Mouse (Mus musculus): ENCODE measurements around the gene Piezo1. TPM values are rescaled to one million over a fixed set of nuclear protein-coding genes. Genes with fewer than 3 reads are reported as not detected.
"Not testable (repeated sequence)": the region's sequence is repeated elsewhere in the genome, so short reads cannot be mapped to it uniquely, and the experiment has no call there.

The Piezo1 gene
- total and polyA plus RNA-seq, 3 experiments: 24.9 to 95.3 (median 79.4) TPM

DNA sequence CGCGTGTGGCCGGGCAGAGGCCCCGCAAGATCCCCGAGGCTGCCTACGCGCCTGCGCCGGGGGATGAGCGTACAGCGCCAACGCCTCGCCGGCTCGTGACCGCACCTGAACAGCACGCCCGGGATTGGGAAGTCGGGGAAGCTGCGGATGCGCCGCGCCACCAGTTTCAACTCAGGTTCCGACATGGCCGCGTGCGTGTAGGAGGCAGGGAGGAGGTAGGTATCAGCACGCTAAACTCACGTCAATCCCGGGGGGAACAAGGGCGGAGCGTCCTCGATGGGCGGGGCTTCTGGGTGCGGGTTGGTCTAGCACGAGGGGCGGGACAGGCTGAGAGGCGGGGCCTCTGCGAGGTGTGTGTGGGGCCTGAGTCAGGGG, 25.5 kb upstream of the Piezo1 start, which contains the start of gene Aprt:
Gene Aprt, minus strand, starts transcription at position 262 of the 375 bp plus-strand sequence.
- Histone ChIP-seq H3K27me3 (ENCODE audit: insufficient read depth, low read length) (peaks cover 19% of the 10 kb centered on the region), H3K36me3 (replicated peaks) (peaks cover 47% of the 10 kb centered on the region), H3K4me3 (ENCODE audit: low read depth, low read length) (peak within 1 kb of the TSS; percentile 87), H3K4me1 (ENCODE audit: insufficient read depth, low read depth, low read length) (peaks cover 62% of the 10 kb centered on the region), H3K9me3 (replicated peaks) (no peaks in the 10 kb centered on the region)
- TF ChIP-seq GATA2 (IDR thresholded peaks at IDR 0.05; ENCODE audit: borderline replicate concordance, low read depth, low read length): no peak
- no peak for TF ChIP-seq GATA1 (IDR thresholded peaks at IDR 0.05; ENCODE audit: borderline replicate concordance, low read length)
- TF ChIP-seq POLR2AphosphoS5 (IDR thresholded peaks at IDR 0.05; ENCODE audit: insufficient replicate concordance, low read depth, low read length): no peak
- no peak for TF ChIP-seq CTCF (IDR thresholded peaks at IDR 0.05; ENCODE audit: low read depth, low read length)
- TF ChIP-seq TAL1 (conservative IDR thresholded peaks at IDR 0.05; ENCODE audit: low read depth, low read length): no peak
- ATAC-seq (ENCODE audit: extremely low read depth, insufficient number of reproducible peaks, low FRiP score, poor library complexity, severe bottlenecking) (peak; percentile 76), DNase-seq (ENCODE audit: low spot score) (peak; percentile 92)

DNA sequence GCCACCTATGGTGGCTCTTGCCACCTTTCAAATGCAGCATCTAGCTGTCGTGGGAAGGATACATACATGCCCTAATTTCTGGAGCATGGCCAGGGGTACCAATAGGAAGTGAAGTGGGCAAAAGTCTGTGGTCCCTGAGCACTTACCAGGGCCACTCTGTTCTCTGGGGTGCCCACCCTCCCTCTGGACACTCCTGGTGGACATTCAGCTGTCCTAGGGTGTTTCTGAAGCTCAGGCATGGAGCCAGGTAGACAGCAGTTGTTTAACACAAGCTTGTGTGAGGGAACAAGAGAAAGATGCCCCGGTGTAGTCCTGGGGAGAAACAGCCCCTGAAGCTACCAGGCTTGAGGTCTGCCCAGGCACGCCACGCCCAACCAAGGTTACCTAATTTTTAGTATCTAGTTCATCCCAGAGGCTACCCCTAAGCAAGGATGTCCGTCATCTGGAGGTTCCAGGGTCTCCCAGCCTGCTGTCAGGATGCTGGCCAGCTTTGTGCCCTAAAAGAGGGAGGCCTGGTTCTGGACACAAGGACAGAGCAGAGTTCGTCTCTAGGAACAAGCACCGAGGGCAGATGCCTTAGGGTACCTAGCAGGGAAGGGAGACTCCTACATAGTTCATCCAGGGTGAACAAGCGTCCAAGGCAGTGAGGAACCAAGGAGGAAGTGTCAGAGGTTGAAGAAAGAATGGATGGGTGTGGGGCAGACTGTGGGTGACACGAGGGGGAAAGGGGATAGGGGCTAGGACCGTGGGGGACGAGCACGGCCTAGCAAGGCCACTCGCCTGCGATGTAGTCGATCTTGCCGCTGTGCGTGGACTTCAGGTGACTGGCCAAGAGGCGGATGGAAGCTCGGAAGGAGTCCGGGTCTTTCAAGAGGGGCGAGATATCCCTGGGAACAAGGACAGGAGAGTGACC, 24.9 kb upstream of the Piezo1 start:
- peaks cover 53% of the 10 kb centered on the region for H3K36me3 ChIP-seq (replicated peaks)
- peak; percentile 61 for DNase-seq (ENCODE audit: low spot score)
- TF ChIP-seq GATA1 (IDR thresholded peaks at IDR 0.05; ENCODE audit: borderline replicate concordance, low read length) (no peak), POLR2AphosphoS5 (IDR thresholded peaks at IDR 0.05; ENCODE audit: insufficient replicate concordance, low read depth, low read length) (0 out of 2 replicates have a peak, but pooled peaks have one; percentile 27)

DNA sequence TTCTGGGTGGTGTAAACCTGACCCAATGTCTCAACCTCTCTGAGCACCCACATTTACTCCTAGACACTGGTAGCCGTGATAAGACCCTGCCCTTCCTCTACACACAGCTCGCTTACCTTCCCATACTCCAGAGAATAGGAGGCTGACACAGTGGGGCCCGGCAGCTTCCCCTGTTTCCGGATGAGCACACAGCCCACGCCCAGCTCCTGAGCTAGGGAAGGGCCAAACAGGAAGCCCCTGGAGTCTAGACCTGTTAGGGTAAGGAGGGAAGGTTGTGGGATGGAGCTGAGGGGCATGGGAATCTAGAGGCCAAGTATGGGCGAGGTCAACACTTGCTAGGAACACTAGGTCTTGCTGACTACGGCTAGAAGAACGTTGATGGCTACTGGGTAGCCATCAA, 24.2 kb upstream of the Piezo1 start:
- Histone ChIP-seq H3K9me3 (replicated peaks) (no peaks in the 10 kb centered on the region), H3K27me3 (ENCODE audit: insufficient read depth, low read length) (peaks cover 9% of the 10 kb centered on the region), H3K36me3 (replicated peaks) (peaks cover 60% of the 10 kb centered on the region), H3K4me3 (ENCODE audit: low read depth, low read length) (peak overlapping the region; percentile 87), H3K4me1 (ENCODE audit: insufficient read depth, low read depth, low read length) (peaks cover 73% of the 10 kb centered on the region)
- ATAC-seq (ENCODE audit: extremely low read depth, insufficient number of reproducible peaks, low FRiP score, poor library complexity, severe bottlenecking) (peak; percentile 29), DNase-seq (ENCODE audit: low spot score) (peak; percentile 31)
- TF ChIP-seq GATA1 (IDR thresholded peaks at IDR 0.05; ENCODE audit: borderline replicate concordance, low read length) (no peak), POLR2AphosphoS5 (IDR thresholded peaks at IDR 0.05; ENCODE audit: insufficient replicate concordance, low read depth, low read length) (no peak), GATA2 (IDR thresholded peaks at IDR 0.05; ENCODE audit: borderline replicate concordance, low read depth, low read length) (no peak), TAL1 (conservative IDR thresholded peaks at IDR 0.05; ENCODE audit: low read depth, low read length) (no peak), CTCF (IDR thresholded peaks at IDR 0.05; ENCODE audit: low read depth, low read length) (no peak)

More for the DNA sequence above, 24.9 kb upstream of the Piezo1 start:
- Histone ChIP-seq H3K27me3 (ENCODE audit: insufficient read depth, low read length) (peaks cover 15% of the 10 kb centered on the region), H3K4me3 (ENCODE audit: low read depth, low read length) (peak overlapping the region; percentile 87), H3K4me1 (ENCODE audit: insufficient read depth, low read depth, low read length) (peaks cover 69% of the 10 kb centered on the region), H3K9me3 (replicated peaks) (no peaks in the 10 kb centered on the region)
- ATAC-seq (ENCODE audit: extremely low read depth, insufficient number of reproducible peaks, low FRiP score, poor library complexity, severe bottlenecking): no peak

DNA sequence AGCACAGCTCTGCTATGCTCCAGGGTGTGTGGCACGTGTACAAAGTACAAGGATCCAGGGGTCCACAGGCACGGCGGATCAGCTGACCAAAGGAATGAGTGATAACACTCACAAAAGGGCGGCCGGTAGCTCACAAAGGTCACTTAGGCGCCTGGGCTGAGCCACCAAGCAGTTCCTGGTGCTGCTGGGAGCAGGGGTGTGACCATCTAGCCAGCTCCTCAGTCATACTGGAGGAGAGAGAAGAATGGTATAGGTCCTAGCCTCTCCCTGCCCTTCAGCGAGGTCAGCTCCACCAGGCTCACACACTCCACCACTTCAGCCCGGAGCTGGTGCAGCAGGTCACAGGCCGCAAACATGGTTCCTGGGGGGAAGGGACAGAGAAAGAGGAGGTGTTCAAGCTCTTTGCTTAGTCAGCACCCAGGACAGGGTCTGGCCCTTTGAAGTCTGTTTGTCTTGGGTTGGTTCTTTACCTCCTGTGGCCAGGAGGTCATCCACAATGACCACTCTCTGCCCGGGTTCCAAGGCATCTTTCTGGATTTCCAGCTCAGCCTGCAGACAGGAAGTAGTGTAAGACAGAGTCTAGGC, 23.6 kb upstream of the Piezo1 start:
- H3K4me3 ChIP-seq (ENCODE audit: low read depth, low read length): peak overlapping the region; percentile 87; the same call in 1 of the 2 replicates
- no peaks in the 10 kb centered on the region for H3K9me3 ChIP-seq (replicated peaks)
- H3K27me3 ChIP-seq (ENCODE audit: insufficient read depth, low read length): peaks cover 7% of the 10 kb centered on the region; the same call in 1 of the 2 replicates
- peaks cover 66% of the 10 kb centered on the region for H3K36me3 ChIP-seq (replicated peaks)
- ATAC-seq (ENCODE audit: extremely low read depth, insufficient number of reproducible peaks, low FRiP score, poor library complexity, severe bottlenecking): no peak
- TF ChIP-seq CTCF (IDR thresholded peaks at IDR 0.05; ENCODE audit: low read depth, low read length) (no peak), GATA1 (IDR thresholded peaks at IDR 0.05; ENCODE audit: borderline replicate concordance, low read length) (no peak), POLR2AphosphoS5 (IDR thresholded peaks at IDR 0.05; ENCODE audit: insufficient replicate concordance, low read depth, low read length) (no peak), TAL1 (conservative IDR thresholded peaks at IDR 0.05; ENCODE audit: low read depth, low read length) (no peak), GATA2 (IDR thresholded peaks at IDR 0.05; ENCODE audit: borderline replicate concordance, low read depth, low read length) (no peak)
- peaks cover 78% of the 10 kb centered on the region for H3K4me1 ChIP-seq (ENCODE audit: insufficient read depth, low read depth, low read length)
- DNase-seq (ENCODE audit: low spot score): no peak

DNA sequence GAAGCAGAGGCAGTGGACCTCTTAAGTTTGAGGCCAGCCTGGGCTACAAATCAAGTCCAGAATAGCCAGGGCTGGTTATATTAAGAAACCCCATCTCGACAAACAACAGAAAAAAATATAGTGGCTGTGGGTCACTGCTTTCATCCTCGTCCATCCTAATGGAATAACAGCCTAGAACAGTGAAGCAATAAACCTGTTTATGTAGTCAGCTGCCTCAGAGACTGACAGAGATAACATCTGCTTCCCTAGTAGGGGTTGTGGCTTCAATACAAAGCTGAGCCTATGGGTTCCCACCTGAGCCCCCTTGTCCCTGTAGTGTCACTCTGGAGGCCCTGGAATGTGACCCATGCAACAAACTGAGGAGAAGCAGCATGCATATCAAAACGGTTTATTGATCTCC, 23.1 kb upstream of the Piezo1 start:
- TF ChIP-seq CTCF (IDR thresholded peaks at IDR 0.05; ENCODE audit: low read depth, low read length) (no peak), TAL1 (conservative IDR thresholded peaks at IDR 0.05; ENCODE audit: low read depth, low read length) (no peak), GATA2 (IDR thresholded peaks at IDR 0.05; ENCODE audit: borderline replicate concordance, low read depth, low read length) (no peak), POLR2AphosphoS5 (IDR thresholded peaks at IDR 0.05; ENCODE audit: insufficient replicate concordance, low read depth, low read length) (no peak; the same call in 1 of the 2 replicates), GATA1 (IDR thresholded peaks at IDR 0.05; ENCODE audit: borderline replicate concordance, low read length) (no peak)
- no peak for DNase-seq (ENCODE audit: low spot score)
- peaks cover 83% of the 10 kb centered on the region for H3K4me1 ChIP-seq (ENCODE audit: insufficient read depth, low read depth, low read length)
- peaks cover 6% of the 10 kb centered on the region; the same call in 1 of the 2 replicates for H3K27me3 ChIP-seq (ENCODE audit: insufficient read depth, low read length)
- peak overlapping the region; percentile 87; the same call in 1 of the 2 replicates for H3K4me3 ChIP-seq (ENCODE audit: low read depth, low read length)
- H3K9me3 ChIP-seq (replicated peaks): no peaks in the 10 kb centered on the region
- H3K36me3 ChIP-seq (replicated peaks): peaks cover 71% of the 10 kb centered on the region
- no peak for ATAC-seq (ENCODE audit: extremely low read depth, insufficient number of reproducible peaks, low FRiP score, poor library complexity, severe bottlenecking)

DNA sequence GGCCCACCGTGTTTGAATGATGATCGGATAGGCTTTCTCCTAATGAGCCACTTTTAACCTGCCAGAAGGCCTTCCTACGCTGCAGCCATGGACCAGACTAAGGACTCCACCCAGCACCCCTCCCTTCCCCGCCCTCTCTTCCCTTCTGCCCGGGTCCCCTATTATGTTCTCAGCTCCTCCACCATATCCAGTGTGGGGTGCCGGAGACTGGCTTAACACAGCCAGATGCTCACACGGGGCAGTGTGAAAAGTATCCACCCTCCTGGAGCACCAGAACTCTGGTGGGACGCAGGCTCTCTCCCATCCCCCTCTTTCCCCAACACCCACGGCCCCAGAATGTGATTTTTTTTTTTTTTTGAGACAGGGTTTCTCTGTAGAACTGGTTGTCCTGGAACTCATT, 22.4 kb upstream of the Piezo1 start:
- H3K4me3 ChIP-seq (ENCODE audit: low read depth, low read length): no peak overlapping the region
- peaks cover 89% of the 10 kb centered on the region for H3K4me1 ChIP-seq (ENCODE audit: insufficient read depth, low read depth, low read length)
- H3K36me3 ChIP-seq (replicated peaks): peaks cover 73% of the 10 kb centered on the region
- TF ChIP-seq TAL1 (conservative IDR thresholded peaks at IDR 0.05; ENCODE audit: low read depth, low read length) (no peak), POLR2AphosphoS5 (IDR thresholded peaks at IDR 0.05; ENCODE audit: insufficient replicate concordance, low read depth, low read length) (no peak), CTCF (IDR thresholded peaks at IDR 0.05; ENCODE audit: low read depth, low read length) (no peak), GATA2 (IDR thresholded peaks at IDR 0.05; ENCODE audit: borderline replicate concordance, low read depth, low read length) (no peak), GATA1 (IDR thresholded peaks at IDR 0.05; ENCODE audit: borderline replicate concordance, low read length) (no peak)
- no peaks in the 10 kb centered on the region for H3K9me3 ChIP-seq (replicated peaks)
- no peak for ATAC-seq (ENCODE audit: extremely low read depth, insufficient number of reproducible peaks, low FRiP score, poor library complexity, severe bottlenecking)
- no peak for DNase-seq (ENCODE audit: low spot score)
- H3K27me3 ChIP-seq (ENCODE audit: insufficient read depth, low read length): peaks cover 3% of the 10 kb centered on the region; the same call in 1 of the 2 replicates

DNA sequence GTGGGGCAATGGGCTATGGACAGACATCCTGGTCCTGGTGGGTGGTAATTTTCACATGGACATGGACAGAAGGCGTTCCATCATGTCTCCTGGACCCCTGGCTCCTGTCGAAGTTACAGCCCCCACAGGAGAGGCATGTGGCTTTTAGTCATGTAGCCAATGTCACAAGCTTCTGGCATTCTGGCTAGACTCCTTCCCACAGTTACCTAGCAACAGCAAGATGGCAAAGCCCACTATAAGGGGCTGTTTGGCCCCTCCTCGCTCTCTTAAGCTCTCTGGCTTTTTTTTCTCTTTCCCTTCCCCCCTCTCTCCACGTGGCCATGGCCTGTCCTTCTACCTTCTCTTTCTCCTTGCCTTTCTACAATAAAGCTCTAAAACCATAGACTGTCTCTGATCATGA, 22.0 kb upstream of the Piezo1 start:
- H3K36me3 ChIP-seq (replicated peaks): peaks cover 70% of the 10 kb centered on the region
- ATAC-seq (ENCODE audit: extremely low read depth, insufficient number of reproducible peaks, low FRiP score, poor library complexity, severe bottlenecking); DNase-seq (ENCODE audit: low spot score); H3K9me3 ChIP-seq (replicated peaks); H3K27me3 ChIP-seq (ENCODE audit: insufficient read depth, low read length); H3K4me3 ChIP-seq (ENCODE audit: low read depth, low read length): not testable (repeated sequence)
- peaks cover 89% of the 10 kb centered on the region for H3K4me1 ChIP-seq (ENCODE audit: insufficient read depth, low read depth, low read length)

All from G1E (cell line).